Mouse (Mus musculus) heart, postnatal 36 days (tissue): ENCODE data around the gene Rpl27a. TPM values are rescaled to one million over a fixed set of nuclear protein-coding genes. Genes with fewer than 3 reads are reported as not detected.

Experiments
- DNase-seq, 2 experiments: peaks; one replicate each; pipeline ENCODE4 v3.0.0; 2021 to 2022
- intact Hi-C: fragments of 180-260 bp; cut with DNase I; formaldehyde crosslinking; loops from one replicate; pipeline ENCODE4 v1.15.1; 2025
- microRNA-seq, 2 experiments: library from miRNA; unstranded; fragments of <30 nt; microRNA quantifications; one replicate each; pipeline ENCODE4 v1.2.0; 2021; ENCODE audit warnings: borderline number of aligned reads in 2 of 2
- total RNA-seq, 2 experiments: library from RNA; stranded (reverse); gene quantifications; 2 replicates each; pipeline ENCODE4 v1.2.3; 2021

Gene Rpl27a
- total RNA-seq, 2 experiments from 2014 or later: 95.0 to 97.5 TPM

DNA sequence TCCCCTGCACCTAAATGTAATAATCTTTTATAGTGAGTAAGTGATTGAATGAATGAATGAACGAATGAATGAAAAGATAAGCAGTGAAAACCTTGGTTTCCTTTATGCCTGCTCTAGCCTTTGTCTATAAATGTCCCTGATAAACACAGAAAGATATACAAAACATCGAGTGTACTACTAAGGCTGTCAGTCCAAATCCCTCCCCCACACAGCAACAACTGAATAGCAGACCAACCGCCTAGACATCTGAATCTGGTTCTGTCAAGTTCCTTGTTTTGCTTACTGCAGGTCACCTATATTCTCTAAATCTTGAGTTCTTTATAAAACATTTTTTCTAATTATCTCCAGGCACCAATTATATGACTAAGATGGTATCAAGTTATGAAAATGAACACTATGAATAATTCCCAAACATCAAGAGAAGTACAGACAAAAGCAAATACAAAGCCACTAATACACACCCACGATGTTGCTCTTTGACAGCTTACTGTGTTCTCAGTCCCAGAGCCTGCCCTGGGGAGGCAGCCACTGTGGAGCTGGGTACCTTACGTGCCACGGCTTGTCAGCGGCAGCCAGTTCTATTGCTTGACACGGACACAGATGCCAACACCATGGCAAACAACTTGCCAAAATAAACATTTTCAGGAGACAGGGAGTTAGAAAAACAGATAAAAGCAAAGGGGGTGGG lies 42.7 kb downstream of the Rpl27a start:
- DNase-seq: no peak
- intact Hi-C loops: no loop called here

DNA sequence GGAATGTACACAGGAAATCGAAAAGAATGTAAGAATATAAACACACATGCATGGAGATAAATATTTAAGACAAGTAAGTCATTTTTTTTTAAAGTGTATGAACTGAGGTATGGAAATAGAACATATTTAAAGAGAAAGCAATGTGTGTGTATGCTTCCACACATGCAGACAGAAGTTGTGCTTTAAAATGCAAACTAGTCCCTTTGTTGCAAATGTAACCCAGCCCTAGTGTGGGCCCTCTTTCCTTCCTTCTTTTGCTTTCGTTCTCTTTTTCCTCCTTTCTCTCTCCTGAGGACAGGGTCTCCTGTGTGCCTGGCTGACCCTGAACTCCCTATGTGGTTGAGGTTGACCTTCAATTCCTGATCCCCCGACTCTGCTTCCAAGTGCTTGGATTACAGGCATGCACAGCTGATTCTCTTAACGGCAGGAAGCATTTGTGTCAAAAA lies 43.2 kb downstream of the Rpl27a start:
- intact Hi-C loops: no loop called here
- DNase-seq: no peak

DNA sequence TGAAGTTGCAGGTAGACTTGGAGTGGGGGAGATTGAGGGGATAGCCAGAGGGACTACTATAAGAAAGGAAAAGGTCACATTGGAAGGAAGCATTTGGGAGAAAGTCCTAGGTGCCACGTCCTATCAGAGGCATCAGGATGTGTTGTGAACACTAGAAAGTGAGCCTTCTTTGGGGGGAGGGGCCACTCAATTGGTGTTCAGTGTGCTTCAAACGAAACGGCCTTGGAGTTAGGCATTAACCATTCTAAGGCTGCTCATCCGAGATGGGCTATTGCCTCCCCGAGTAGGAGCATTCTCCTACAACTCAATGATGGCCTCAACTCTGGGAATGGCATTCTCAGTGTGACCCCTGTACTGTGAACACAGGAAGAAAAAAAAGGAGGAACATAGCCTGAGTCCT lies 43.7 kb downstream of the Rpl27a start:
- no peak for DNase-seq
- intact Hi-C loops: no loop called here

DNA sequence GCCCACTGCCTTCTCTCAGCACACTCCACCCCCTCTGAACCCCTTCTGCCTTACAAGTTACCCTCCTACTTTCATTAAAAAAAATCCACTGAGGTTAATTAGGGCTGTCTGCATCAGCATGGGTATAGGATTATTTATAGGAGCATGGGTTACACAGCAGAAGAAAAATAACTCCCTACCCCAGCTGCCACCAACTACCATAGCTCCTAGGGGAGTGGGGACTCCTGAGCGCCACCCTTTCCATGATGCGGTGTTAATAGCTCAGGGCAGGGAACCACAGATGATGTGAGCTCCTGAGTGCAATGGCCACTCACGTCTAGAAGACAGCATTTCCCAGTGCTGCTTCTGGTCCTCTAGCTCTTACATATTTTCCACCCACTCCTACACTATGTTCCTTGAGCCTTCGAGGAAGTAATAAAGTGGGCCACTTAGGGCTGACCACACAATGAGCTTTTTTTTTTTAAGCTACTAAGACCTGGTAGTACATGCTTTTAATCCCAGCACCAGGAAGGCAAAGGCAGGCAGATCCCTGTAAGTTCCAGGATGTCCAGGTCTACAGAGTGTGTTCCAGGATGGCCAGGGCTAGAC lies 44.9 kb downstream of the Rpl27a start:
- intact Hi-C loops: no loop called here
- no peak for DNase-seq

DNA sequence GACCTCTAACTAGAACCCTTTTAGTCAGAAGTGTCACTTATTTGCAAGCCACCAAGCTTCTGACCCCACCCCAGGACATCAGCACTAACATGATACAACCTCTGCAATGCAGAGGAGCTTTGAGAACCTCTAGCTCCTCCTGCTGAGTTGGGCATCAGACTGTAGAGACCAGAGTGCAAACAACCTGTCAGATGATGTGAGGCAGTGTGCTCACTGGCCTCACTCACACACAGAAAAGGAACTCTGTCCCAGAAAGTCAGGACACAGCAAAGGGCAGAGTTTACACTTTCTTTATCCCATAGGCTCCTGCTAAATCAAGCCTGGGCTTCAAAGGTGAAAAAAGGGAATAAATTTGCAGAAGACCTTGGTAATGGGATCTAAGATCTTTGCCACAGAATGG lies 47.4 kb downstream of the Rpl27a start:
- intact Hi-C loops: no loop called here

DNA sequence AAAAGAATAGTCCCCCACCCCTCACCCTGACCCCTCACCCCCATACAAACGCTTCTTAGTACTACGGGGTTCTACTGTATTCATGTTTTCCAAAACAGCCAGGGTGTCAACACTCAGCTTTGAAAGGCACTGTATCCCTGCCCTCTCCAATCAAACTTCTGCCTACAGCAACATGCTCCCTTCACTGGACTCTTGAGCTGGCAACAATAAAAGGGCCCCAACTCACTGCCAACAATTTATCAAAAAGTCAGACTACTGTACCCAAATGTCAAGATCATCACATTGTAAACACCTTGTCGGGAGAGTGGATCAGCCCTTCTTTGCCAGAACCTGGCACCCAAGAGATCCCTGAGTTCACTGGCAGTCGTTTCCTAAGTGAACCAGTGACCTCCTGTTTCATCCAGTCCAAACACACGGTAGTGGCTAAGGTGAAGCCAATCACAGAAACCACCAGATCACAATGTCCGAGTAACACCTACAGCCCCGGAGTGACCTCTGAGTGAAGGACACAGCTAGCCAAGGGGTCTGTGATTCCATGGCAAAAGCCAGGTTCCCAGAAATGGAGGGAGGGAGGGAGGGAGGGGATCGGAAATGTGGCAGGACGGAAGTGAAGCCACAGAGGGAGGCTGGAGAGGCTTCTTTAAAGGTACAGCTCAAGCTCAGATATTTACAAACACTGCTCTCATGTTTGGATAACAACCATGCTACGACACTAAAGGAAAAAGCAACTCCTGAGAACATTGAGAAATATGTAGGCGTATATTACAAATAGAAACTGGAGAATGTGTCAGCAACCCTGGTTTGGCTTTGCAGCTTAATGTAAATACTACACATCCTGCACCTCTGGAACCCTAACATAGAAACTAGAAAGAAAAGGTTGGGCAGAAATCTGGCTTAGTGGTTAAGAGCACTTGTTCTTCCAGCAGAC lies 48.2 kb downstream of the Rpl27a start:
- intact Hi-C loops: no loop called here
- DNase-seq: no peak

More for the DNA sequence above, 47.4 kb downstream of the Rpl27a start:
- DNase-seq: no peak

DNA sequence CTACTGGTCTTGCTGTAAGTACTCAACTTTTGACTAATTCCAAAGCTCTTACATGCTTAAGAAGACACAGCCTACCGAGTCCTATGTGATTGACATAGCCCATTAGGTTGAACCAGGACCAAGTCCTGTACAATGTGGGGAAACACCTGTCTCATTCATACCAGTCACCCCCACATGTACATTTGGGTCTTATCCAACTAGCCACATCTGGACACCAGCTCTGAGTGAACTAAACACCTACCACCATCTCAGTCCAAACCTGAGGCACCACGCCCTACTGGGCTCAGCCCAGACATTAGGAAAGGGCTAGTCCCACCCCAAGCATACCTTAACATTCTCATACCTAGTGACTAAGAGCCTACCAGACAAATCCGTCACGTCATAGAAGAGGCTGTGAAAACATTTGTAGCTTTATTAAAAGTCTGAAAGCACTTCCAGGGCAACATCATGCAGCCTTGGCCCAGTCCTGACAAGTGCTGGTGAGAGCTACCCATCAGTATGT lies 49.5 kb downstream of the Rpl27a start:
- no peak for DNase-seq
- intact Hi-C loops: no loop called here

Small RNA genes lying within 50 kb of the gene (microRNA-seq; reads per million reads assigned to microRNA genes)
- 0 reads per million in 2 experiments for gene Gm47284

Other genes starting within 250 kb of the Rpl27a start
- not detected for gene Stk33, start 80.1 kb upstream of the Rpl27a start, total RNA-seq
- under 1 TPM; 0.08 to 0.11 TPM for gene Trim66, start 11.0 kb upstream of the Rpl27a start, total RNA-seq
- 10 to 100 TPM; 23.4 to 31.9 TPM for gene St5, start 184.5 kb downstream of the Rpl27a start, total RNA-seq
- 10 to 100 TPM; 11.4 to 16.0 TPM for gene Akip1, start 184.5 kb downstream of the Rpl27a start, total RNA-seq
- gene BC051019, start 204.7 kb downstream of the Rpl27a start, total RNA-seq: not detected
- gene Ascl3, start 212.6 kb downstream of the Rpl27a start, total RNA-seq: not detected
- 10 to 100 TPM; 29.8 to 31.1 TPM for gene Tmem9b, start 233.7 kb downstream of the Rpl27a start, total RNA-seq